Mouse (Mus musculus) adrenal gland, postnatal 10 days (tissue): ENCODE data around the gene Ifi27l2b. TPM values are rescaled to one million over a fixed set of nuclear protein-coding genes. Genes with fewer than 3 reads are reported as not detected.
"Not testable (repeated sequence)": the region's sequence is repeated elsewhere in the genome, so short reads cannot be mapped to it uniquely, and the experiment has no call there.

Experiments
- DNase-seq: peaks from one replicate; pipeline ENCODE4 v3.0.0; 2021; ENCODE audit warnings: mixed read lengths
- long read RNA-seq, 2 experiments: library from polyadenylated mRNA; stranded (forward); transcript quantifications; one replicate each; pipeline ENCODE4 v2.0.0; 2021
- total RNA-seq, 2 experiments: library from RNA; stranded (reverse); gene quantifications; 2 replicates each; pipeline ENCODE4 v1.2.3; 2021

The Ifi27l2b gene
- total RNA-seq: not detected
- long read RNA-seq, experiment 1: 0 reads
- long read RNA-seq, experiment 2: 0 reads

DNA sequence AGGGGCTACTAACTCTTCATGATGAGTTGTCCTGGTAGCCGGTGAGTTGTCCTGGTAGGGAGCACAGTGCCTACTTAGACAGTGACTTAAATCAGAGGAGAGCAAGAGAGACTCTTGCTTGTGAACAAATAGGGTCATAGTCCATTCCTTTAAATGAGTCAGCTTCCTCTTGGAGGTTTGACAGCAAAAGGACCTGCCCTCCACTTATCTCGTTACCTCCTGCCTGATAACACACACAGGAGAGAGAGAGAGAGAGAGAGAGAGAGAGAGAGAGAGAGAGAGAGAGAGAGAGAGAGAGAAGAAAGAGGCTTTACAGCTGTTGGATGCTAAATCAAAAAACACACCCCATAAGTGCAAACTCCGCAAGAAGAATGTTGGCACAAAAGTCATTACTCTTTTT, at the start of gene Ifi27l2b:
Ifi27l2b (minus strand) TSS at position 84 of the 400 bp plus-strand sequence.
- DNase-seq: no peak

GRCm38 (mm10) chr12:103504402-103504801, 47.4 kb upstream of the Ifi27l2b start:
- DNase-seq: no peak

DNA sequence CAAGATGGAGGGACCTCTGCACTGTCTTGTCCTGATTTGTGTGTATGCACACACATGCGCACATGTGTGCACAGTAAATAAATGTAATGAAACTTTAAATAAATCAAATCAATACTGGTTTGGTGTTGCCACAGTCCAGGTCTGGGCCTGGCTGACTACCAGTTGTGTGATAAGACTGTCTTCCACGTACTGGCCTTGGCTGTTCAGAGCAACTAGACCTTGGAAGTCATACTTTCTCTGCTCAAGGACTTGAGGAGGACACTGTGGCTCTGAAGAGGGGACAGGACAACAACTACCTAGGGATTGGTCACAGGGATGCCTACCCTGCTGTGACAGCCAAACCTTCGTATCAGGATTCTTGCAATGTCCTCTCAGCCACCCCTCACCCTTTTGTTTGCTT, 46.3 kb upstream of the Ifi27l2b start:
- no peak for DNase-seq

- DNase-seq: no peak
These were observed 42.2 kb upstream of the Ifi27l2b start for GRCm38 (mm10) chr12:103499261-103499660.

- no peak for DNase-seq
These were observed 41.7 kb upstream of the Ifi27l2b start for GRCm38 (mm10) chr12:103498768-103499167.

DNA sequence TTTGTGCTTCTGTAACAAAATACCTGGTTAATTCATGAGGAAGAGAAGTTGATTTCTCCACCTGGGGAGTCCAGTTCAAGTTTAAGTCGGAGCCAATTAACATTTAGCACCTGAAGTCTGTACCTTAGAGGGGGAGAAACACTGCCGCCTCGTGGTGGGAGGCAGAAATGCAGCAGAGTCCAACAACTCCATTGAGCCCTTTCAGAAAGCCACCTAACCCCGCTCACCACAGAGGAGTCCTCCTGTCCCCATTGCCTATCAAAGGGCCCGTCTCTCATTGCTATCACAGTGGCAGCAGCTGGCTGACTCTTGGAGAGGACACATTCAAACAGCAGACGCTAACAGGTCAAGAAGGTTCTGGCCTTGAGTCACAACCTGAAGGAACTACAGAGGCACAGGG, 37.5 kb upstream of the Ifi27l2b start:
- DNase-seq: peak; percentile 75

GRCm38 (mm10) chr12:103492767-103493166, 35.7 kb upstream of the Ifi27l2b start:
- DNase-seq: peak; percentile 83

GRCm38 (mm10) chr12:103491091-103491730, 34.2 kb upstream of the Ifi27l2b start:
- no peak for DNase-seq

DNA sequence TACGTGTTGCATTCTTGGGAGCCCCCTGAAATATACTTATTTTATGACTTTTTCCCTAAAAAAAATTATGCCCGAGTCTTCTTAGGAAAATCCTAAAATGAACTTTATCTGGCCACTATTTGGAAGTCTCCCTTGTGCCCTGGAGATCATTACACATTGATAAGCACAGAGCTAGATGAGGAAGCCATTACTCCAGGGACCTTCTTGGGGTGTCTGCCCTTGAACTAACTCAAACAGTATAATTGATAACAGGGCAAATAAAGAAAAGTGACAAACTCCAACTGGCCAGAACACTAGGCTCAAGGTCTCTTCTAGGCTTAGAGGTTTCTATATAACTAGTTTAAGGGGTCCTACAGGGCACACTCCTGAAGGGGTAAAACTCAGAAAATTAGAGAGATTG, 30.7 kb upstream of the Ifi27l2b start:
- no peak for DNase-seq

DNA sequence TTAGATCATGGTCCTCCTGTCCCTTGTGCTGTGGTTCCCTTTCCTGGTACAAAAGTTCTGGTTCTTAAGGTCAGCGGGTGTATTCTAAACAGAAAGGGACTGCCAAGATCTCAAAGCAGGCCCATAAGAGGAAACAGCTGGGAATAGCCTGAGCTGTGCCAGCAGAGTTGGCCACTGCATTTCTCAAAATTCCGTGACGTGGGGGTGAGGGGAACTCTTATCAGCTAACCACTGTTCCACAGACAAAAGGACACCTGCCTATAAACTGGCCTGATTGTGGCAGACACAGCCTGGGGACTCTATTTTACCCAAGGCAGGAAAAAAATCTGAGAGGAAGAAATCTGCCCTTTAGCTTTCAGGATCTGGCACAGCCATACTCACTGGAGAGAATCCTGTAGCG, 30.3 kb upstream of the Ifi27l2b start:
- DNase-seq: peak; percentile 49

GRCm38 (mm10) chr12:103486726-103487125, 29.7 kb upstream of the Ifi27l2b start:
- peak; percentile 58 for DNase-seq

DNA sequence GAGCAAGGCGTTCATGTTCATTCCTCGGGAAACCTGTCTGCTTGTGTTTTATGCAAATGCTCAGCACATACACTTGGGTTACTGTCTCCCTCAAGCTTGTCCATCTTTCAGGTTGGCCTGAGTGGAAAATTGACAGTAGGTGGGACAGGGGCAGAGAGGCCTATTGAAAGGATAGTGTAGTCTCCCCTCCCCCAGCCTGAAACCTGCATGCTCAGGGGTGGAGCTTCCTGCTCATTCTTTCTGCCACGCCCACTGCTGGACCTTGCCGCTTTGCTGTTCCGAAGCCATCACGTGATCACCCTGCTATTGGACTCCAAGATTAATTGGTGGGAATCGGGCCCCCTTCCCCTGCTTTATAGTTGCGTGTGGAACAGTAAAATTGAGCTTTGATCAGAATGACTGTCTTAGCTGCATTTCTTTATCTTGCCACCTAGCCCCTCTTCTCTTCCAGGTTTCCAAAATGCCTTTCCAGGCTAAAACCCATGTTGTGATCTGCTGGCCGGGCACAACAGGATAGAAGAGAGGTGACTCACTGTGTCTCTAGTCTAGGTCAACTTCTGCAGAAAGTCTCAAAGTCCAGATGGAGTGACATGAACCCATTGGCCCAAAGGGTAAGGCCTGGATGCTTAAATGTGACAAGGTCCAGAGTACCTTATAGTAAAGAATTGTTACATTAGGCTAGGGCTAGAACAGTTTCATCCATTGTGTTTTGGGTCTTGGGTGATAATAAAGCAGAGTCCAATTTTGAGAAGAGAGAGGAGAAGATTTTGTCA, 27.4 kb upstream of the Ifi27l2b start:
- DNase-seq: peak; percentile 4

DNA sequence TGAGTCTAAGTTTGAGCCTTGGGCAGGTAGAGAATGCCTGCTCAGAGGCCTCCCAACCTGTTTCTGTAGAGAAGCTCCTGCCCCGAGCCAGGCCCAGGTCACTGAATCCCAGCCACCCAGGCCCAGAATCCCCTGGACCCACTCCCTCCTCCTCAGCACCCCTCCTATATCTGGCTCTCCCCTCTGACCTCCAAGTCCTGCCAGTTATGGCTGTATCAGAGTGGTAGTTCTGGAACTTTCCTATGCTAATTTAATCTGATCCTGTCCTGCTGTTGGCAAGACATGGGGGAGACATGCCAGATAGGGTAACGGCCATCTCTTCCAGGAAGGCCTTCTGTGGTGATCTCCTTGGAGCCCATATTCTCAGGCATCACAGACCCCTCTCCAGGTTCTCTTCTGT, 25.8 kb upstream of the Ifi27l2b start:
- DNase-seq: peak; percentile 9

DNA sequence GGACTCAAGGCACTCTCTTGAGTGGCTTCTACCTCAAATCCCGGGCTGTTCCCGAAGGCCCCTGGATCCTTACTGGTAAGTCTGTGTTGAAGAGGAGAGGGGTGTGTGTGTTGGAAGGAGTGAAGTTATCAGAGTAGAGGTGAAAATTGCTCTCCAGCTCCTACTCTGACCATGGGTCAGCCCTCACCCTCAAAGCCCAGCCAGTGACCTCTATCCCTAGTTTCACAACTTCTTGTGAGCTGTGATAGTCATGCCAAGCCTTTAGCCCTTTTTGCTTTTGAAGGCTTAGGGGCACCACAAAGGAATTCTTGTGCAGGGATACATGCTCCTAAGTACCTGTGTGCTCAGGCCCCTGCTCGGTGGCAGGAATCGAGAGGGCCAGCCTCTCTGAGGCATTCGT, 24.6 kb upstream of the Ifi27l2b start:
- DNase-seq: peak; percentile 47

- DNase-seq: no peak
These were observed 20.5 kb upstream of the Ifi27l2b start for GRCm38 (mm10) chr12:103477461-103478015.

DNA sequence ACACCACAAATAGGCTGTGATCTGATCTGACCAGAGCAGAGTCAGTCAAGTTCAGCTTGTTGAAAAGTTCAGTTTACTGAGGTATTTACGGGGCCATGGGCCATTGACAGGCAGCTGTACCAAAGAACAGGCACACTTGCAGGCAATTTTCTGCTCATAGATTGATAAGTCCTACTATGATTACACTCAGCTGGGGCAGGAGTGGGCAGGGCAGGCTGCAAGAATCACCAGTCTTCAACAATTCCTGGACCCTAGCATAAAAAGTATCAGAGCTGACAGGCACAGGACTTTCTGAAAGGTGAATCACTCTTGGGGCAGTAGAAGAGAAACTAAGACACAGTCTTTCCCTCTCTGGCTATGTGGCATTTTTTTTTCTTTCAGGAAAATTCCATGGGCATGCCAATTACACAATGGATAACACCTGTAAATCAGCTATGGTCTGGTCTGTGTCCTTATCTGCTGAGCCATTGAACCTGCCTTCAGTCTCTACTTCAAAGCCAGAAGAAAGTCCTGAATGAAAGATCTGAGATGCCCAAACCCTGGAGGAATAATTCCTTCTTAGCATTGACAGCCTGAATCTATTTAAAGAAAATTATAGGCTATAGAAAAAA, 19.9 kb upstream of the Ifi27l2b start:
- no peak for DNase-seq

- no peak for DNase-seq
These were observed 17.5 kb upstream of the Ifi27l2b start for GRCm38 (mm10) chr12:103474481-103474880.

DNA sequence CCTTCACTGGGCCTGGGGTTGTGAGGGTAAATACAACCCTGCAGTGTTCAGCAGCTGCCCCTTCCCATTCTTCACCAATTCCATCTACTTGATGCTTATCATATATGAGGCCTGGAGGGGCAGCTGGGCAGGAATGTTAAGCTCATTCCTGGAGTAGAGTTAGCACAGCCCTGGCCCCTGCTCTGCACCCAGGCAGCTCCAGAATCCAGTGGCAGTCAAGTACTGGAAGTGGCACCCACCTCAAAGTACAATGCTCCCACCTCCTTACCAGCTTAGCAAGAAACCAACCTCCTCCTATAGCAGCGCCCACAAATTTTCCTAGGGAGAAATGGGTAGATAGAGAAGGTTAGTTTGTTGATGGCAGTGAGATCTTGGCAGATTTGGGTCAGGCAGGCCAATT, 296 bp downstream of the Ifi27l2b start:
- DNase-seq: not testable (repeated sequence)

DNA sequence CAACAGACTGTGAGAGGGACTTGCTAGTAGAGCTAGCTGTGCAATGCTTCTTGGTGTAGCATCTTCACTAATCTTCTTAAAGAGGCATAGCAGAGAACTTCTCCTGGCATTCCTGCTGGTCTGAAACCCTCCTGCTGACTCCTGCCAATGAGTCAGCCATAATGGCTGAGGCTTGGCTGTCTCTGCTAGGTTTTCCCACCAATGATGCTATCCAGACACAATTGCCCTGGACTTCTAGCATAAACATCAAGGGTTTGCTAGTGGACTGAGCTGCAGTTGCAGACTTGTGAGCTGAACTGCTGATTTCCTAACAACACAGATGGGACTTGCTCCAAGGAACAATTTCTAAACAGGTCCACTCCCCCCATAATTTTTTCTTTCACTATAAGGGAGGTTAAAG, 3.7 kb downstream of the Ifi27l2b start:
- DNase-seq: peak; percentile 0

DNA sequence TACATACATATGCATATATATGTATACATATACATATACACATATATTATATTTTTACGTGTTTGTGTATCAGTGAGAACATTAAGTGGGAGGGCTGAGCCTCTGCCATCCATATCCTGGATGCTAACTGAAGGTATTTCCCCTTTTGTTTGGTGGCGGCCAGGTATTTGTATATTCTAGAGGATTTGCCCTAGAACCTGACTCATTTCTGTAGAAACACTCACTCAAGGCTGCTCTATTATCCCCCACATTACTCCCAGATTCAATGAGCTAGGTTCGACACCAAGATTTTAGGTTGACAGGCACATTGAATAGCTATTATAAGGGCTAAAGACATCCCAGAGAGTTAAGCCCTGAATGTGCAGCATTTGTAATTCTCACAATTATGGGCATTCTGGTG, 12.0 kb downstream of the Ifi27l2b start:
- DNase-seq: no peak

- DNase-seq: not testable (repeated sequence)
These were observed 12.8 kb downstream of the Ifi27l2b start for GRCm38 (mm10) chr12:103444261-103444660.

DNA sequence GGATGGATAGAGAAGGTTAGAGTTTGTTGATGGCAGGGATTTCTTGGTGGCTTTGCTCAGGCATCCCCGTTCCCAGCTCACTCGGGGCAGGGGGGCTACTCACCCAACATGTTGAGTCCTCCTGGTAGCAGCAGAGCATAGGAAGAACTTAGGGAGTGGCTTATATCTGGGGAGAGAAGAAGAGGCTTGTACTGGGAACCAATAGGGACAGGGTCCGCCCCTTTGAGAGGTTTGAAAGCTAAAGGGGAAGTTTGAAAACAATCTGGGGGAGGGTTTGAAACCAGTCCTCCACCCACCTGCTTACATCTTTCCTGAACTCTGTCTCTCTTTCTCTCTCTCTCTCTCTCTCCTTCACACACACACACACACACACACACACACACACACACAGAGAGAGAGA, 13.5 kb downstream of the Ifi27l2b start, which contains the start of gene Ifi27l2a:
Ifi27l2a (minus strand) TSS at position 157 of the 400 bp plus-strand sequence.
- no peak for DNase-seq

GRCm38 (mm10) chr12:103437601-103438000, 19.4 kb downstream of the Ifi27l2b start:
- DNase-seq: peak; percentile 62
